Mouse (Mus musculus): ENCODE data around the gene Nme7.

Gene Nme7

GRCm38 (mm10) chr1:164459127-164459905, 155.4 kb downstream of the Nme7 start:
- DNase-seq (ENCODE audit: low spot score), result no peak

DNA sequence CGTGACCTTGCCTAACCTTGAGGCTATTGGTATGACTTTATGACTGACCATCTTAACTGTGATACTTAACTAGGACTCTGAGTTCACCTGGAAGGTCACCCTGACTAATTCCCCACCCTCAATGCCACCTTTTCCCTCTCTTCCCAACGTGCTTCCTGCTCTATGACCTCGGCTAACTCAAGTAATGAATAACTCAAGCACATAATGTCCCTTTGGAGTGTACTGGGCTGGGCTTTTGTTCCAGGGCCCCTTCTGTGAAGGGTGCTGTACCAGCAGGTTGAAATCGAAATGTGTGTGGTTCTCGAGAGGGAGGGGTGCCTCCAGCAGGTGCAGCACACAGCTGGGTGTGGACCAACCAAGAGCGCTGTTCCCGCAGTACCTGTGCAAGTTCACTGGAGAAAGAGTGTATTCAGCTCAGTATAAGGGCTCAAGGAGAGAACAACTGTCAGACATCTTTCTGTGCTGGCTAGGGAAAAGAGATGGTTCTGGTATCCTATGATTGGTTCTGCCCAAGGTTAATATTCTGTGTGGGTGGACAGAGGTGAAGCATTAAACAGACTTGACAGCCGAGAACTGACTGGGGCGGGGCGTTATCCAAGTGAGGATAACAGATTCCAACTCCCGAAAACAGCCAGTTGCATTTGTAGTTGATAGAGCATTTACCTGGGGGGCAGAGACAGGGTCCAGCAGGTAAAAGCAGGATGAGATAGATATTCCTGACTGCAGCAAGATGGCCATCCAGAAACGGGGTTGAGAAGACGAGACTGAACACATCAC, 157.2 kb downstream of the Nme7 start:
- DNase-seq (ENCODE audit: low spot score), result no peak

- DNase-seq (ENCODE audit: low spot score), result no peak
Observed at GRCm38 (mm10) chr1:164461726-164462125, 157.8 kb downstream of the Nme7 start.

GRCm38 (mm10) chr1:164467406-164467805, 163.5 kb downstream of the Nme7 start:
- no peak for DNase-seq (ENCODE audit: low spot score)

DNA sequence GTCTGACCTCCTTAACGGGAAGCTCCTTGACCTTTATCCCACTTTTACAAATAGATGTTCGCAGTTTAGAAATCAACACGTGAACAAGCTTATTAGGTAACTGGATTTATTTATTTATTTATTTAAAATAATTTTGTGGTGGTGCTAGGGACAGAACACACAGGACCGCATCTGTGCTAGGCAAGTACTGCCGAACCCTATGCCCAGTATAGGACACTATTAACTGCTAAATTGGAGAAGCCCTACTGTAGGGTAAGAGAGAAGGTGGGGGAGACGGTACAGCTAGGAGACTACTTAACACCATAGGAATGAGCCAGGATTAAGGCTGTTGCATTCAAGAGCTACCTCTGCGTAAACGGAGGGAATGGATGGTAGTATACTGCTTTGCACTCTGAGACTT, 164.4 kb downstream of the Nme7 start:
- DNase-seq (ENCODE audit: low spot score), result no peak

DNA sequence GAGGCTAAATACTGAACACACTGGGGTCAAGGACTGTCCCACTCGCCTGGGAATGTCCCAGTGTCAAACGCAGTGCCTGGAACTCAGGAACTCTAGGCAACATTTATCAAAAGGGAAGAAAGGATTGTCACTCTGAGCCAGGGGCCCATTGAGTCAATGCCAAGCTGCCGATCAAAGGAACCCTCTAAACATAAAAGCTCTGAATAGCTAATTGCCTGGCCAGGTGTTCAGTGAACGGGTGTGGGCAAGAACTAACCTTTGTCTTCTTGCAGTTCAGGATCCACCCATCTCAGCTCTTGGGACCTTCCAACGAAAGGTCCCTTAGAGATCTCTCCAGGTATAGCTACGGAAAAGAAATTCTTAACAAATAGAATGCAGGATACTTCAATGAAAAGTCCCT, 167.1 kb downstream of the Nme7 start:
- DNase-seq (ENCODE audit: low spot score), result no peak

DNA sequence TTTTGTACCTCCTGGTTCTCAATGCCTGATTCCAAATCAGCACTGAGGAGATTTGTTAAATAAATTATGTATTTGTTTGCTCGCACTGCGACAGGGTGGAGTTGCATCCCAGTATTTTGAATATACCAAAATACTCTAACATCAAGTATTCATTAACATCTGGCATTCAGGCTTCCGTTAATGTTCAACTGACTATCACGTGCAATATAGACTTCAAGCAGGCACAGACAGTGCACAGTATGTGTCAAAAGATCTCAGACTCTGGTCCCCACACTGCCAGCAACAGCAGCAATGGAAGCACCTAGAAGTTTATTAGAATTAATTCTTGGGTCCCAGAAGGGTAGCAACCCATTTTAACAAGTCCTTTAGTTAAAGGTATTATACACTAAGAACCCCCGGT, 167.7 kb downstream of the Nme7 start:
- no peak for DNase-seq (ENCODE audit: low spot score)

DNA sequence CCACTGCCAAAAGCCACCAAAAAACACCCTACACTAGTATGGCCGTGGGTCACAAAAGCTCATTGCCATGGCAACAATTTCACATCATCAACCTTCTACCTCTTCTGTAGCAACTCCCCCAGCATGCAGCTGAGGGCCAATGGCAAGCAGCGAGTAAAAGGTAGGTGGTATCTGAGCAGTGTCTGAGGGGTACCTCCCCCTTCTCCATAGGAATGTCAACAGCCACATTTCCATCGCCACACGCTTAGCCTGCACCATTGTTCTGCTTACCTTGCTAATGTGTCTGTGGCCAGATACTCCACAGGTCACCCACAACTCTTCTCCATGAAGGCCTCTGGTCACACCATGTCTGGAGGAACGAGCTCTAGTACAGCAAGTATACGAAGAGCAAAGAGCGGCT, 169.5 kb downstream of the Nme7 start:
- DNase-seq (ENCODE audit: low spot score), result no peak

GRCm38 (mm10) chr1:164474310-164474709, 170.4 kb downstream of the Nme7 start:
- no peak for DNase-seq (ENCODE audit: low spot score)

- no peak for DNase-seq (ENCODE audit: low spot score)
Observed at GRCm38 (mm10) chr1:164474778-164475511, 171.0 kb downstream of the Nme7 start.

DNA sequence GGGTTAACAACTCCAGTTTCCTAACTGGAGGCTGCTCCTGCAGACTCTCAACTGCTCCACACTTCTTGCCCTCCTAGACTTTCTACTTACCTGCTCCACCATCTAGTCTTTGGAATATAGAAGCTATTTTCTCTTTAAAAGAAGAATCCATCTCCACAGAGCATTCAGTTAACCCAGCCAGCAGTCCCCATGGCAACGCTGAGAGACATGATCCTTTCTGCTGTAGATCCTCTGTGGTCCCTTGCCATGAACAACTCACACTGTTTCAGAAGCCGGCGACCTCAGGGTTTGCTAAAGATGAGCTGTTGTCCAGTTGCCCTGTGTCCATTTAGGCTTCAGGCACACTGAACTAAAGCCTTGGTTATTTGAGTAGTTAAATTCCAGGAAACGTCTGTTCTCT, 172.0 kb downstream of the Nme7 start:
- no peak for DNase-seq (ENCODE audit: low spot score)

GRCm38 (mm10) chr1:164480755-164481644, 177.1 kb downstream of the Nme7 start:
- DNase-seq (ENCODE audit: low spot score), result no peak

DNA sequence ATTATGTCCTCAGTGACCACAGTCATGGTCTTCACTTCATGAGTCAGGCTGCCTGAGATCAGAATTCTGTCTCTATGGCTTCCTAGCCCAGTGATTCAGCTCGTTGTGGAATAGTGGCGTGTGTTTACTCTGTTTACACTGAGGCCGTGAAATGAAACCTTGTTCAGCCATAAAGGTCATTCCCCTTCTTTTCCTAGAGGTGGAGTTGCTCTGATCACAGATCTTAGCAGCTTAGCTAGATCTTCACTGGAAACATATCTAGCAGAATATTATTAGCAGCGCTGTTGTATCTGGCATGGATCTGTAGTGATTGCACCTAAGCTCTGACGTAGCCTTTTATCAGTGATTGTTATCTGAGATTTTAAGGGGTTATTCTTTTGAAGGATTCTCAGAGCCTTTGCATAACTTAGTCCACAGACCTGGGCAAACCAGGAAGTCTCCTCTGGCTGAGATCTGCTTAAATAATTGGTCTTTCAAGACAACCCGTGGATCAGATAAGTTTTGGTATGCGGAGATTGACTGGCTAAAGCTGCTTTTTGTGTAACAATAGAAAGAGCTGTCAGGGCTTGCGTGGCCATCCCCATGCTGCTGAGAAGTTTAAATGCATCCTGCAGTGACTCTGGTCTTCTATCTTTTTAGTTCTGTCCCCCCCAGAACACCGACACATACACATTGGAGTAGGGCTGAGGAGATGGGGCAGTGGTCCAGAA, 177.9 kb downstream of the Nme7 start:
- no peak for DNase-seq (ENCODE audit: low spot score)

DNA sequence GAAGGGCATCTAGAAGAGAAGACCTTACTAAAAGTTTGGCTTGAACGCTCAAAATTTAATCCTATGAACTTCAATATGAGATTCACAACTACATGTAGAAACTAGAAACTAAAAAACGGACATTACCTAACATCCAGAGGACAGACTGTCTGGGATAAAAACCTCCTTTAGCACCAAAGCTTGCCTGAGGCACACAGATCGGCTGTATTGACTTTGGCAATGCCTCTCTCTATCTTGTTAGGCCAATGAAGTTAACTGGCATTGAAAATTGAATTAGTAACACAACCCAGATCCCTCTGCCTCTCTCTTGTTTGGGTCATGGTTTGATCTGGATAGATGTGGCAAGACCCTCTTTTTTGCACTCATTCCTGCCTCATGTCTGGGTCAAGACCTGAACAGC, 178.9 kb downstream of the Nme7 start:
- no peak for DNase-seq (ENCODE audit: low spot score)

DNA sequence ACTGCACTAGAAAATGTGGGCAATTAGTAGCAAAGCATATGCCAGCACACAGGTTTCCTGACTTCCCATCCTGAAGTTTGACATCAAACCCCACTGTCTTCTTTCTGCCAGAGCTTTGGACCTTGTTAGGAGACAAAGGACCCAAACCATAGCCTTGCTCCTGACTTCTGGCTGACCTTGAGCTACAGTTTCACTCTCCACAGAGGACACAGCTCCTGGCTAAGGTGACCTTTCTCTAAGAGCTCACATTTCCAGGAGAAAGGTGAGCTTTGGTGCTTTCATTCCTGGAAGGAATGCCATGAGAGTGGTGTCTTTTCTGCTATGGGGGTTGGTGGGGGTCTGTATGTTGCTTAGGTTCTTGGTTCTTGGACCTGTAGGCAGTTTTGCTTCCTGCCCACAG, 179.8 kb downstream of the Nme7 start:
- DNase-seq (ENCODE audit: low spot score), result no peak

All from urinary bladder, postnatal 10 days (tissue).